Comparison of ENCODE assay signal across 8 mouse cellular contexts in the genomic region with DNA sequence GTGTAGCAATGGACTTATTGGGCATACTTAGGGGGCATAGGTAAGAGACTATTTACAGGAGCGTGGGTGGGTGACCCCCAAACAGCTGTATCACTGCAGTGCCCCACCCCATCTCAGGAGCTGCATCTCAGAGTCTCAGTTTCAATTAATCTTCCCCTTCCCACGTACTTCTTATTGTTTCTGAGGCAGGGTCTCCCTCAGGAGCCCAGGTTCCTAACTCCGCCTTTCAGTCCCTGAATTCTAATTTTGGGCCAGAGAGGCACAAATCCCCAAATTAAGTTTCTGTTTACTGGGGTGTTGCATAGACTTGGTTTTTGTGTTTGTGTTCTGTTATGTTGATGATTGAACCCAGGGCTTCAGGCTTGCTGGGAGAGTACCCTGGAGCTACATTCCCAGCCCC. TPM values are rescaled to one million over a fixed set of nuclear protein-coding genes. Genes with fewer than 3 reads are reported as not detected.
DNase-seq lines count a peak whose midpoint lies in the region; ATAC-seq and TF ChIP-seq lines count a peak whose summit lies in the region.

No protein-coding gene starts in this region.

- H3K27ac ChIP-seq in cerebellum, adult 2 months (ENCODE audit: insufficient read depth, low read length), result 0 out of 2 replicates have a peak overlapping the region, but pooled peaks have one; percentile 17
- H3K27ac ChIP-seq in lung, postnatal 0 days (ENCODE audit: low read length), result peak overlapping the region; percentile 94
- H3K27ac ChIP-seq in limb, embryonic 14.5 days (replicated peaks; ENCODE audit: low read depth, low read length), result 0 out of 2 replicates have a peak overlapping the region, but pooled peaks have one; percentile 13
- H3K27ac ChIP-seq in liver, postnatal 0 days (ENCODE audit: low read depth), result no peak overlapping the region

- WGBS in cerebellum, adult 2 months, result 79% methylated on average over 3 of the region's 3 CpGs
- WGBS in lung, postnatal 0 days, result 70% methylated on average over 3 of the region's 3 CpGs
- WGBS in limb, embryonic 14.5 days, result 63% methylated on average over 3 of the region's 3 CpGs
- 77% methylated on average over 3 of the region's 3 CpGs for WGBS in liver, postnatal 0 days (ENCODE audit: insufficient replicate concordance)

- H3K9me3 ChIP-seq in lung, postnatal 0 days (ENCODE audit: low read length), result no peaks in the 10 kb centered on the region
- no peaks in the 10 kb centered on the region for H3K9me3 ChIP-seq in limb, embryonic 14.5 days (ENCODE audit: control insufficient read depth, low read length)
- H3K9me3 ChIP-seq in liver, postnatal 0 days (ENCODE audit: low read length), result no peaks in the 10 kb centered on the region

- no peak for ATAC-seq in lung, postnatal 0 days
- ATAC-seq in limb, embryonic 14.5 days (ENCODE audit: low FRiP score, low read depth), result no peak
- ATAC-seq in liver, postnatal 0 days, result no peak

- H3K27me3 ChIP-seq in cerebellum, adult 2 months (ENCODE audit: control insufficient read depth, insufficient read depth, low read length), result no peaks in the 10 kb centered on the region
- no peaks in the 10 kb centered on the region for H3K27me3 ChIP-seq in lung, postnatal 0 days (replicated peaks; ENCODE audit: insufficient read depth, low read length)
- H3K27me3 ChIP-seq in limb, embryonic 14.5 days (ENCODE audit: control insufficient read depth, insufficient read depth, low read length), result no peaks in the 10 kb centered on the region
- no peaks in the 10 kb centered on the region for H3K27me3 ChIP-seq in liver, postnatal 0 days (ENCODE audit: insufficient read depth, low read length)

- H3K36me3 ChIP-seq in lung, postnatal 0 days (ENCODE audit: insufficient read depth, low read length), result no peaks in the 10 kb centered on the region
- H3K36me3 ChIP-seq in limb, embryonic 14.5 days (ENCODE audit: control insufficient read depth, insufficient read depth, low read length), result no peaks in the 10 kb centered on the region
- no peaks in the 10 kb centered on the region for H3K36me3 ChIP-seq in liver, postnatal 0 days (replicated peaks; ENCODE audit: insufficient read depth, low read length)

- no peak overlapping the region for H3K4me3 ChIP-seq in cerebellum, adult 2 months (replicated peaks; ENCODE audit: insufficient read depth, low read depth, low read length)
- H3K4me3 ChIP-seq in lung, postnatal 0 days (ENCODE audit: low read depth, low read length), result no peak overlapping the region
- no peak overlapping the region for H3K4me3 ChIP-seq in limb, embryonic 14.5 days (replicated peaks; ENCODE audit: low read length)
- H3K4me3 ChIP-seq in liver, postnatal 0 days (ENCODE audit: low read depth, low read length), result no peak overlapping the region

- no peak overlapping the region for H3K9ac ChIP-seq in lung, postnatal 0 days (replicated peaks; ENCODE audit: low read depth)
- H3K9ac ChIP-seq in limb, embryonic 14.5 days (ENCODE audit: low read depth, low read length, severe bottlenecking), result no peak overlapping the region
- no peak overlapping the region for H3K9ac ChIP-seq in liver, postnatal 0 days (replicated peaks)

- DNase-seq in cerebellum, adult 2 months, result no peak
- DNase-seq in cerebellum, adult 18-20 months, result no peak
- DNase-seq in lung, postnatal 0 days (ENCODE audit: low spot score), result no peak
- DNase-seq in lung, postnatal 25 days (ENCODE audit: low spot score), result no peak
- DNase-seq in limb, embryonic 14.5 days (ENCODE audit: low spot score), result no peak
- DNase-seq in liver, postnatal 0 days, result no peak
- no peak for DNase-seq in urinary bladder, postnatal 4 days (ENCODE audit: low spot score in 2 of 2)
- no peak for DNase-seq in layer of hippocampus, adult 18-20 months (ENCODE audit: low spot score in 2 of 2)

- no peak overlapping the region for H3K4me2 ChIP-seq in lung, postnatal 0 days (replicated peaks; ENCODE audit: low read depth, low read length)
- no peak overlapping the region for H3K4me2 ChIP-seq in limb, embryonic 14.5 days (replicated peaks; ENCODE audit: low read depth, low read length, severe bottlenecking)
- no peak overlapping the region for H3K4me2 ChIP-seq in liver, postnatal 0 days (ENCODE audit: low read depth, low read length)

- no peak for TF ChIP-seq POLR2A in cerebellum, adult 2 months (IDR thresholded peaks at IDR 0.05; ENCODE audit: borderline replicate concordance, insufficient read depth, low read length)
- TF ChIP-seq POLR2A in limb, embryonic 14.5 days (IDR thresholded peaks at IDR 0.05; ENCODE audit: borderline replicate concordance, extremely low read depth, insufficient read depth, insufficient read length), result no peak

- H3K4me1 ChIP-seq in cerebellum, adult 2 months (ENCODE audit: control insufficient read depth, insufficient read depth, low read length), result peaks cover 22% of the 10 kb centered on the region
- H3K4me1 ChIP-seq in lung, postnatal 0 days (ENCODE audit: insufficient read depth, low read depth, low read length), result peaks cover 44% of the 10 kb centered on the region
- peaks cover 65% of the 10 kb centered on the region for H3K4me1 ChIP-seq in limb, embryonic 14.5 days (ENCODE audit: control insufficient read depth, insufficient read depth, low read length)
- peaks cover 56% of the 10 kb centered on the region for H3K4me1 ChIP-seq in liver, postnatal 0 days (ENCODE audit: insufficient read depth)

- TF ChIP-seq CTCF in cerebellum, adult 2 months (IDR thresholded peaks at IDR 0.05; ENCODE audit: borderline replicate concordance, insufficient read depth, low read depth, low read length), result no peak
- no peak for TF ChIP-seq CTCF in lung, postnatal 0 days (IDR thresholded peaks at IDR 0.05)
- no peak for TF ChIP-seq CTCF in liver, postnatal 0 days (IDR thresholded peaks at IDR 0.05; ENCODE audit: low read depth)

- TF ChIP-seq EP300 in lung, postnatal 0 days (IDR thresholded peaks at IDR 0.05), result no peak
- no peak for TF ChIP-seq EP300 in liver, postnatal 0 days (IDR thresholded peaks at IDR 0.05; ENCODE audit: low read depth)

RNA-seq across cellular contexts. Expression of gene Irf2bpl, which starts 13.8 kb away (rescaled TPM):
- 48.6 and 53.9 TPM in 2 replicates for polyA plus RNA-seq in cerebellum, adult 2 months (2012; rRNA removed)
- 39.5 and 49.1 TPM in 2 replicates for polyA plus RNA-seq in lung, postnatal 0 days (2015; fragmentation: Nextera tagmentation; extraction: Ambion mirVana)
- 37.1 and 50.8 TPM in 2 replicates for polyA plus RNA-seq in limb, embryonic 14.5 days (2012; rRNA removed)
- polyA plus RNA-seq in limb, embryonic 14.5 days (2014; fragmentation: Nextera tagmentation; extraction: Ambion mirVana), result 33.9 and 37.0 TPM in 2 replicates
- polyA plus RNA-seq in liver, postnatal 0 days (2015; fragmentation: Nextera tagmentation; extraction: Ambion mirVana), result 5.0 and 5.3 TPM in 2 replicates
- total RNA-seq in layer of hippocampus, adult 18-20 months (2021), result 10 to 100 TPM; 76.4 to 76.9 TPM

RNA-seq across cellular contexts. Expression of gene Cipc, which starts 48.4 kb away (rescaled TPM):
- 122 and 127 TPM in 2 replicates for polyA plus RNA-seq in cerebellum, adult 2 months (2012; rRNA removed)
- 12.5 and 14.8 TPM in 2 replicates for polyA plus RNA-seq in lung, postnatal 0 days (2015; fragmentation: Nextera tagmentation; extraction: Ambion mirVana)
- polyA plus RNA-seq in limb, embryonic 14.5 days (2012; rRNA removed), result 31.3 and 40.7 TPM in 2 replicates
- polyA plus RNA-seq in limb, embryonic 14.5 days (2014; fragmentation: Nextera tagmentation; extraction: Ambion mirVana), result 20.0 and 21.4 TPM in 2 replicates
- polyA plus RNA-seq in liver, postnatal 0 days (2015; fragmentation: Nextera tagmentation; extraction: Ambion mirVana), result 4.4 and 4.7 TPM in 2 replicates
- total RNA-seq in layer of hippocampus, adult 18-20 months (2021), result 10 to 100 TPM; 72.9 to 75.1 TPM
